Comparison of ENCODE assay signal across 11 mouse cellular contexts in genomic region chr5:101669381-101669780, GRCm38 (mm10). TPM values are rescaled to one million over a fixed set of nuclear protein-coding genes. Genes with fewer than 3 reads are reported as not detected.
A peak's percentile ranks its signal among the peaks of the same experiment; 100 is the strongest.
DNase-seq lines count a peak whose midpoint lies in the region; ATAC-seq and TF ChIP-seq lines count a peak whose summit lies in the region.
"Had no signal": no experiment of that assay in that cellular context is flagged by ENCODE, and none has a peak within 500 bp of the region (broad histone marks: within the 10 kb centered on the region; RNA-seq: fewer than 3 reads in every experiment).

No protein-coding gene starts in this region.

- peaks cover 57% of the 10 kb centered on the region for H3K27me3 ChIP-seq in forebrain, embryonic 16.5 days (replicated peaks; ENCODE audit: control insufficient read depth, insufficient read depth, low read length)

- H3K4me1 ChIP-seq in forebrain, embryonic 16.5 days (replicated peaks; ENCODE audit: control insufficient read depth, insufficient read depth, low read length): peaks cover 13% of the 10 kb centered on the region

- peak; percentile 45 for ATAC-seq in forebrain, embryonic 16.5 days
- ATAC-seq in megakaryocyte-erythroid progenitor cell, adult 5-6 weeks (replicated peaks; ENCODE audit: low FRiP score, low TSS enrichment, poor library complexity, severe bottlenecking): 0 out of 2 replicates have a peak, but pooled peaks have one; percentile 51

- peak; percentile 31 for DNase-seq in adrenal gland, postnatal 10 days
- no peak for DNase-seq in adrenal gland, postnatal 25 days
- no peak for DNase-seq in left cerebral cortex, adult 2 months (ENCODE audit: extremely low spot score in 1 of 2, low spot score in 2 of 2)
- DNase-seq in left cerebral cortex, postnatal 4 days: no peak
- no peak for DNase-seq in gastrocnemius, adult 8-10 months (ENCODE audit: low spot score in 2 of 2)
- no peak for DNase-seq in urinary bladder, adult 18-20 months (ENCODE audit: low spot score in 2 of 2)

- intact Hi-C loops in left cerebral cortex, adult 2 months (cut with DNase I): loop anchor here (1.0 to 5.0 kb wide), 4 partner anchors 302 to 847 kb away; partner anchors contain the start of gene Abraxas1
- intact Hi-C loops in left cerebral cortex, postnatal 4 days (cut with DNase I): loop anchor here (2.0 to 10.0 kb wide), 3 partner anchors 305 to 753 kb away; no protein-coding TSS in a partner anchor

- peak; percentile 70 for TF ChIP-seq CTCF in left cerebral cortex, adult 2 months (IDR thresholded peaks at IDR 0.05)

- no peak overlapping the region for H3K9ac ChIP-seq in forebrain, embryonic 16.5 days (replicated peaks; ENCODE audit: low read depth, low read length)
- H3K9ac ChIP-seq: embryonic facial prominence, embryonic 15.5 days had no signal

- H3K4me3 ChIP-seq in left cerebral cortex, adult 2 months: no peak overlapping the region
- H3K4me3 ChIP-seq in forebrain, embryonic 16.5 days (replicated peaks; ENCODE audit: low read length): no peak overlapping the region
- H3K4me3 ChIP-seq: embryonic facial prominence, embryonic 15.5 days had no signal

- no peak overlapping the region for H3K4me2 ChIP-seq in forebrain, embryonic 16.5 days (ENCODE audit: low read length)
- H3K4me2 ChIP-seq: embryonic facial prominence, embryonic 15.5 days had no signal

- no peaks in the 10 kb centered on the region for H3K36me3 ChIP-seq in forebrain, embryonic 16.5 days (ENCODE audit: control insufficient read depth, insufficient read depth)
- H3K36me3 ChIP-seq: embryonic facial prominence, embryonic 15.5 days had no signal

- WGBS in forebrain, embryonic 16.5 days: 3% methylated on average over 15 of the region's 15 CpGs

- no peak overlapping the region for H3K27ac ChIP-seq in left cerebral cortex, adult 2 months
- no peak overlapping the region for H3K27ac ChIP-seq in forebrain, embryonic 16.5 days (ENCODE audit: low read length)
- H3K27ac ChIP-seq: embryonic facial prominence, embryonic 15.5 days had no signal

- no peaks in the 10 kb centered on the region for H3K9me3 ChIP-seq in forebrain, embryonic 16.5 days (ENCODE audit: control insufficient read depth, low read length)
- H3K9me3 ChIP-seq: embryonic facial prominence, embryonic 15.5 days had no signal

RNA-seq across cellular contexts. Expression of gene Nkx6-1, which starts 4.6 kb away (rescaled TPM):
- total RNA-seq in adrenal gland, postnatal 10 days (2021): under 1 TPM in 1 of 2 experiments, not detected in 1; 0.12 TPM
- total RNA-seq in adrenal gland, postnatal 25 days (2021): not detected in 2 replicates
- under 1 TPM; 0.12 to 0.20 TPM for total RNA-seq in left cerebral cortex, adult 2 months (2021)
- under 1 TPM; 0.28 to 0.30 TPM for total RNA-seq in left cerebral cortex, postnatal 4 days (2021)
- 0.06 TPM in 1 of 2 replicates, not detected in the other for polyA plus RNA-seq in forebrain, embryonic 16.5 days (2015; fragmentation: Nextera tagmentation; extraction: Ambion mirVana)
- not detected in 2 replicates for total RNA-seq in megakaryocyte-erythroid progenitor cell, adult 5-6 weeks (2014; fragmentation: Nextera tagmentation)
- not detected in 2 replicates for total RNA-seq in megakaryocyte-erythroid progenitor cell, adult 5-6 weeks (2017)
- total RNA-seq in gastrocnemius, adult 8-10 months (2022): not detected
- polyA plus RNA-seq: C2C12; embryonic facial prominence, embryonic 15.5 days; limb, embryonic 11.5 days had no signal
